Mouse (Mus musculus) embryonic fibroblast, embryonic 13.5 days (primary cell): Measurements from ENCODE around the gene Ebf1.

Experiments
- CTCF ChIP-seq: IDR thresholded peaks from 2 replicates; pipeline ENCODE4 v1.5.1; 2011; ENCODE audit warnings: mild to moderate bottlenecking, control low read depth, low read length, moderate library complexity, borderline replicate concordance; ENCODE audit not compliant: insufficient read depth
- POLR2A ChIP-seq: IDR thresholded peaks from 2 replicates; pipeline ENCODE4 v1.6.1; 2011; ENCODE audit warnings: low read depth, mild to moderate bottlenecking, control low read depth, low read length, moderate library complexity

- TF ChIP-seq POLR2A (no peak), CTCF (no peak)
Observed at GRCm38 (mm10) chr11:44695416-44695815, 78.3 kb downstream of the Ebf1 start.
